Mouse (Mus musculus) olfactory bulb, adult 2 months (tissue): ENCODE measurements around the gene 4931417E11Rik. TPM values are rescaled to one million over a fixed set of nuclear protein-coding genes. Genes with fewer than 3 reads are reported as not detected.

Experiments
- H3K27ac ChIP-seq: fragments of 200-500 bp; 2 replicates; pipeline ENCODE4 v1.5.1; 2012; ENCODE audit warnings: low read depth, low read length; ENCODE audit not compliant: insufficient read depth
- H3K4me1 ChIP-seq: fragments of 200-500 bp; 2 replicates; pipeline ENCODE4 v1.6.1; 2012; ENCODE audit warnings: low read length; ENCODE audit not compliant: control insufficient read depth, insufficient read depth
- H3K4me3 ChIP-seq: fragments of 200-500 bp; 2 replicates; pipeline ENCODE4 v1.5.1; 2012; ENCODE audit warnings: mild to moderate bottlenecking, low read depth, low read length, moderate library complexity; ENCODE audit not compliant: insufficient read depth
- CTCF ChIP-seq: fragments of 200-500 bp; IDR thresholded peaks from 2 replicates; pipeline ENCODE4 v1.5.1; 2012; ENCODE audit warnings: low read depth, mild to moderate bottlenecking, low read length, moderate library complexity; ENCODE audit not compliant: insufficient read depth
- POLR2A ChIP-seq: fragments of 200-500 bp; IDR thresholded peaks from 2 replicates; pipeline ENCODE4 v1.6.1; 2012; ENCODE audit warnings: mild to moderate bottlenecking, low read depth, low read length, moderate library complexity; ENCODE audit not compliant: insufficient read depth
- WGBS: fragments of 180-500 bp; shearing (Covaris S2); methylation state at CpG from one replicate; pipeline ENCODE4 v1.1.7; 2018; 5-methylcytosine and 5-hydroxymethylcytosine counted together
- polyA plus RNA-seq: library from polyadenylated mRNA; stranded (reverse); fragments of >200 nt; gene quantifications from 2 replicates; pipeline ENCODE4 v1.2.4, GENCODE M21; 2012; ENCODE audit warnings: low replicate concordance; ENCODE audit not compliant: missing spikeins, insufficient read depth, insufficient read length

The 4931417E11Rik gene
- polyA plus RNA-seq, 1 experiment: not detected

- WGBS: 26% methylated on average over 3 of the region's 3 CpGs
- Histone ChIP-seq H3K4me3 (no peak overlapping the region), H3K27ac (no peak overlapping the region), H3K4me1 (no peaks in the 10 kb centered on the region)
- TF ChIP-seq POLR2A: no peak
- no peak for TF ChIP-seq CTCF
Measured at GRCm38 (mm10) chr6:73433912-73434311, 35.6 kb downstream of the 4931417E11Rik start.

- 19% methylated on average over 14 of the region's 14 CpGs for WGBS
- Histone ChIP-seq H3K27ac (no peak overlapping the region), H3K4me3 (no peak overlapping the region)
Measured at GRCm38 (mm10) chr6:73428618-73429336, 40.7 kb downstream of the 4931417E11Rik start.

GRCm38 (mm10) chr6:73427273-73427812, 42.1 kb downstream of the 4931417E11Rik start:
- no peak overlapping the region for H3K4me3 ChIP-seq
- TF ChIP-seq CTCF (no peak), POLR2A (no peak)
- 22% methylated on average over 1 of the region's 1 CpGs for WGBS

More at GRCm38 (mm10) chr6:73428618-73429336, 40.7 kb downstream of the 4931417E11Rik start:
- H3K4me1 ChIP-seq: no peaks in the 10 kb centered on the region
- TF ChIP-seq CTCF: no peak
- TF ChIP-seq POLR2A: no peak

More at GRCm38 (mm10) chr6:73427273-73427812, 42.1 kb downstream of the 4931417E11Rik start:
- H3K4me1 ChIP-seq: no peaks in the 10 kb centered on the region
- H3K27ac ChIP-seq: no peak overlapping the region

Other genes with a start within 250 kb of the 4931417E11Rik start
- not detected in 2 replicates for gene Dnah6, start 248.0 kb downstream of the 4931417E11Rik start, polyA plus RNA-seq
- gene Suclg1, start 221.3 kb downstream of the 4931417E11Rik start, polyA plus RNA-seq: 604 TPM in 1 of 2 replicates, not detected in the other